Mouse (Mus musculus) forebrain, embryonic 11.5 days (tissue): Measurements from ENCODE around the gene Pole3. TPM values are rescaled to one million over a fixed set of nuclear protein-coding genes. Genes with fewer than 3 reads are reported as not detected.

Source experiments
- ATAC-seq: fragments of 200-750 bp; cut with Nextera tagmentation; replicated peaks from 2 replicates; pipeline ENCODE4 v1.8.0; 2017; ENCODE audit warnings: moderate TSS enrichment; ENCODE audit not compliant: low FRiP score
- DNase-seq: peaks from one replicate; pipeline ENCODE4 v3.0.0-alpha.2; 2017; ENCODE audit warnings: low spot score
- H3K27ac ChIP-seq: fragments of 300-500 bp; sonication (generic); 2 replicates; pipeline ENCODE4 v1.5.1; 2014; ENCODE audit warnings: low read depth, low read length
- H3K27me3 ChIP-seq: fragments of 300-500 bp; sonication (generic); 2 replicates; pipeline ENCODE4 v1.6.1; 2014; ENCODE audit warnings: mild to moderate bottlenecking, low read length, mixed read lengths; ENCODE audit not compliant: control insufficient read depth, insufficient read depth
- H3K36me3 ChIP-seq: fragments of 300-500 bp; sonication (generic); 2 replicates; pipeline ENCODE4 v1.6.1; 2014; ENCODE audit warnings: mild to moderate bottlenecking, low read length, moderate library complexity, mixed read lengths; ENCODE audit not compliant: control insufficient read depth, insufficient read depth
- H3K4me1 ChIP-seq: fragments of 300-500 bp; sonication (generic); replicated peaks from 2 replicates; pipeline ENCODE4 v1.6.1; 2014; ENCODE audit warnings: low read length, mixed read lengths; ENCODE audit not compliant: control insufficient read depth, insufficient read depth
- H3K4me2 ChIP-seq: fragments of 300-500 bp; sonication (generic); 2 replicates; pipeline ENCODE4 v1.6.1; 2014; ENCODE audit warnings: low read depth, mild to moderate bottlenecking, low read length, moderate library complexity, mixed read lengths; ENCODE audit not compliant: severe bottlenecking
- H3K4me3 ChIP-seq: fragments of 300-500 bp; sonication (generic); 2 replicates; pipeline ENCODE4 v1.5.1; 2014; ENCODE audit warnings: low read depth, low read length
- H3K9ac ChIP-seq: fragments of 300-500 bp; sonication (generic); 2 replicates; pipeline ENCODE4 v1.6.1; 2014; ENCODE audit warnings: low read length
- H3K9me3 ChIP-seq: fragments of 300-500 bp; sonication (generic); 2 replicates; pipeline ENCODE4 v1.6.1; 2016; ENCODE audit warnings: low read length, mixed read lengths; ENCODE audit not compliant: control insufficient read depth
- WGBS: fragments of 180-500 bp; shearing (Covaris S2); extraction: QIAGEN DNeasy Blood & Tissue Kit; methylation state at CpG from one replicate; pipeline ENCODE4 v1.1.7; 2014; 5-methylcytosine and 5-hydroxymethylcytosine counted together
- polyA plus RNA-seq: library from polyadenylated mRNA; unstranded; fragments of >200 nt; fragmentation: Nextera tagmentation; extraction: Ambion mirVana; gene quantifications from 2 replicates; pipeline ENCODE4 v1.2.1, GENCODE M21; 2014

Gene Pole3
- polyA plus RNA-seq, 1 experiment from 2014 or later, result 132 TPM

DNA sequence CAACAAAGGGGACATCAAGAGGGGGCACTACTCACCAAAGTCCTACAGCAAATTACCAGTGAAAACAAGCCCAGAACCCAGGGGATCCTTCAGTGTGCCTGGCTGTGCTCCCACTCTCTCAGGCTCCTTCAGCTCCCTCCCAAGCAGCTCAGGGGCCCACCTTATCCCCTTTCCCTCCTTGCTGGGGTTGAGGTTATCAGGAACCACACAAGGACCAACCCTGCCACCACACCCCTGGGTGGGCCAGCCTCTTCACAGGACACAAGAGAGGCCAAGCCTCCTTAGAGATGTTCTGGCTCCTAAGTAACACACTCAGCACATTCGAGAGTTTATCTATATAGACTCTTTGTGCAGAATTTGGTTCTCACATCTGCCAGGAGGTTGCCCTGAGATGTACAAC, 8.3 kb downstream of the Pole3 start:
- DNase-seq (no peak), ATAC-seq (no peak)
- H3K27me3 ChIP-seq, result no peaks in the 10 kb centered on the region
- H3K9ac ChIP-seq, result no peak overlapping the region
- no peak overlapping the region for H3K4me2 ChIP-seq
- 79% methylated on average over 1 of the region's 1 CpGs for WGBS
- H3K9me3 ChIP-seq, result no peaks in the 10 kb centered on the region
- H3K27ac ChIP-seq, result no peak overlapping the region
- H3K4me3 ChIP-seq, result no peak overlapping the region
- peaks cover 10% of the 10 kb centered on the region for H3K4me1 ChIP-seq
- H3K36me3 ChIP-seq, result peaks cover 2% of the 10 kb centered on the region; the same call in 1 of the 2 replicates

DNA sequence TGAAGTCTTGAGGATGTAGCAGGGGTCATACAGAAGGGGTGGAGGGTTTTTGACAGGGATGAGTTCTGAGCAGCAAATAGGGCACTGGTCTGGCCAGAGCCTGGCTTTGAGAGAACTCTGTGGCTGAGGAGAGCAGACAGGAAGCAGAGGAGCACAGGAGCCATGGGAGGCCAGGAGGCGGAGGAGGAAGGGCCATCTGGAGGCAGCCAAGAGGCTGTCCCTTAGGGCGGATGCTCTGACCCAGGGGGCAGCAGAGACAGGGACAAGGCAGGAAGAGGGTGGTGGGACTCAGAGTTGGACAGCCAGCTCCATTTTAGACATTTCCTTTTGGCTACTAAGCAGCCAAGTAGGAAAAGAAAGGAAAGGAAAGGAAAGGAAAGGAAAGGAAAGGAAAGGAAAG, 8.8 kb downstream of the Pole3 start:
- H3K9ac ChIP-seq, result peak overlapping the region; percentile 16; the same call in 1 of the 2 replicates
- H3K9me3 ChIP-seq, result no peaks in the 10 kb centered on the region
- no peak for DNase-seq
- no peak for ATAC-seq
- peaks cover 2% of the 10 kb centered on the region; the same call in 1 of the 2 replicates for H3K36me3 ChIP-seq
- H3K4me1 ChIP-seq, result peaks cover 10% of the 10 kb centered on the region
- no peak overlapping the region for H3K4me2 ChIP-seq
- H3K27ac ChIP-seq, result 0 out of 2 replicates have a peak overlapping the region, but pooled peaks have one; percentile 18
- peak overlapping the region; percentile 5; the same call in 1 of the 2 replicates for H3K4me3 ChIP-seq
- WGBS, result 53% methylated on average over 2 of the region's 2 CpGs
- no peaks in the 10 kb centered on the region for H3K27me3 ChIP-seq

DNA sequence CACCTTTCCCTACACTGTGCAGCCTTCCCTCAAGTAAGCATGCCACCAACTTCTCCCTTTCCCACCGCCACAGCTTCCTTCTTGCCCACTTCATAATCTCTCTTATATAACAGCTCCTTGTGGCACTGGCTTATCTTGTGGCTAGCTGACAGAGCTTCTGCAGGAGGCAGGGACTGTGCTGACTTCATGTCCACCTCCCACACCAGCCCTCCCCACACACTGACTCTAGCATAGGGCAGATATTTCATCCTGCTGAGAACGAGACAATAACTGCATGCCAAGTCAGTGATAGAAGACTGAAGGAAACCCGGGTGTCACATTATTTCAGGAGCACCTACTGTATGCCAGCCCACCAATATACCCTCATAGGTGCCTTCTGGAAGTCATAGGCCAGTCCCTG, 9.4 kb downstream of the Pole3 start:
- ATAC-seq, result no peak

GRCm38 (mm10) chr4:62514995-62515394, 9.9 kb downstream of the Pole3 start:
- Histone ChIP-seq H3K36me3 (peaks cover 2% of the 10 kb centered on the region; the same call in 1 of the 2 replicates), H3K27ac (no peak overlapping the region), H3K9ac (no peak overlapping the region), H3K27me3 (no peaks in the 10 kb centered on the region), H3K4me3 (no peak overlapping the region), H3K9me3 (no peaks in the 10 kb centered on the region), H3K4me1 (peaks cover 10% of the 10 kb centered on the region), H3K4me2 (peak overlapping the region; percentile 24; the same call in 1 of the 2 replicates)
- DNase-seq (no peak), ATAC-seq (no peak)
- WGBS, result 92% methylated on average over 7 of the region's 7 CpGs

More for the DNA sequence above, 9.4 kb downstream of the Pole3 start:
- H3K27me3 ChIP-seq, result no peaks in the 10 kb centered on the region
- H3K36me3 ChIP-seq, result peaks cover 2% of the 10 kb centered on the region; the same call in 1 of the 2 replicates
- peak overlapping the region; percentile 5; the same call in 1 of the 2 replicates for H3K4me3 ChIP-seq
- H3K4me2 ChIP-seq, result no peak overlapping the region
- DNase-seq, result no peak
- 86% methylated on average over 3 of the region's 3 CpGs for WGBS
- peak overlapping the region; percentile 16; the same call in 1 of the 2 replicates for H3K9ac ChIP-seq
- no peaks in the 10 kb centered on the region for H3K9me3 ChIP-seq
- H3K27ac ChIP-seq, result no peak overlapping the region
- H3K4me1 ChIP-seq, result peaks cover 10% of the 10 kb centered on the region

- DNase-seq (no peak), ATAC-seq (no peak)
- no peaks in the 10 kb centered on the region for H3K27me3 ChIP-seq
- no peak overlapping the region for H3K27ac ChIP-seq
- WGBS, result 52% methylated on average over 10 of the region's 11 CpGs
- no peak overlapping the region for H3K4me3 ChIP-seq
- H3K36me3 ChIP-seq, result peaks cover 2% of the 10 kb centered on the region; the same call in 1 of the 2 replicates
- H3K9ac ChIP-seq, result no peak overlapping the region
- no peak overlapping the region for H3K4me2 ChIP-seq
- H3K4me1 ChIP-seq, result peaks cover 8% of the 10 kb centered on the region
- H3K9me3 ChIP-seq, result no peaks in the 10 kb centered on the region
Observed at GRCm38 (mm10) chr4:62513998-62514506, 10.8 kb downstream of the Pole3 start.

- Histone ChIP-seq H3K4me3 (no peak overlapping the region), H3K4me1 (no peaks in the 10 kb centered on the region), H3K9ac (no peak overlapping the region), H3K36me3 (peaks cover 6% of the 10 kb centered on the region; the same call in 1 of the 2 replicates), H3K27me3 (no peaks in the 10 kb centered on the region), H3K4me2 (no peak overlapping the region), H3K9me3 (no peaks in the 10 kb centered on the region), H3K27ac (no peak overlapping the region)
- ATAC-seq (no peak), DNase-seq (no peak)
- WGBS, result 93% methylated on average over 11 of the region's 11 CpGs
Observed at GRCm38 (mm10) chr4:62509946-62510345, 14.9 kb downstream of the Pole3 start.

- WGBS, result 93% methylated on average over 5 of the region's 5 CpGs
- no peaks in the 10 kb centered on the region for H3K4me1 ChIP-seq
- H3K27ac ChIP-seq, result no peak overlapping the region
- H3K9me3 ChIP-seq, result no peaks in the 10 kb centered on the region
- peaks cover 6% of the 10 kb centered on the region; the same call in 1 of the 2 replicates for H3K36me3 ChIP-seq
- ATAC-seq, result no peak
- H3K4me2 ChIP-seq, result no peak overlapping the region
- H3K4me3 ChIP-seq, result no peak overlapping the region
- no peaks in the 10 kb centered on the region for H3K27me3 ChIP-seq
- no peak overlapping the region for H3K9ac ChIP-seq
- no peak for DNase-seq
Observed at GRCm38 (mm10) chr4:62508839-62509238, 16.0 kb downstream of the Pole3 start.

GRCm38 (mm10) chr4:62506798-62507197, 18.1 kb downstream of the Pole3 start:
- peaks cover 4% of the 10 kb centered on the region; the same call in 1 of the 2 replicates for H3K36me3 ChIP-seq
- H3K9ac ChIP-seq, result no peak overlapping the region
- no peak overlapping the region for H3K4me2 ChIP-seq
- H3K9me3 ChIP-seq, result no peaks in the 10 kb centered on the region
- ATAC-seq, result no peak
- DNase-seq, result no peak
- H3K27me3 ChIP-seq, result no peaks in the 10 kb centered on the region
- no peaks in the 10 kb centered on the region for H3K4me1 ChIP-seq
- no peak overlapping the region for H3K4me3 ChIP-seq
- 75% methylated on average over 2 of the region's 2 CpGs for WGBS
- no peak overlapping the region for H3K27ac ChIP-seq

- Histone ChIP-seq H3K27ac (no peak overlapping the region), H3K4me1 (no peaks in the 10 kb centered on the region; the same call in 1 of the 2 replicates), H3K4me2 (no peak overlapping the region), H3K9ac (no peak overlapping the region), H3K9me3 (no peaks in the 10 kb centered on the region), H3K27me3 (no peaks in the 10 kb centered on the region), H3K4me3 (no peak overlapping the region), H3K36me3 (peaks cover 4% of the 10 kb centered on the region; the same call in 1 of the 2 replicates)
- ATAC-seq (no peak), DNase-seq (no peak)
- 91% methylated on average over 3 of the region's 3 CpGs for WGBS
Observed at GRCm38 (mm10) chr4:62505991-62506390, 18.9 kb downstream of the Pole3 start.
